Mouse (Mus musculus) MEL (cell line): ENCODE data around the gene Cbx4. TPM values are rescaled to one million over a fixed set of nuclear protein-coding genes. Genes with fewer than 3 reads are reported as not detected.

Experiments
- DNase-seq: peaks from one replicate; pipeline ENCODE4 v3.0.0; 2011; ENCODE audit warnings: low read depth, low spot score
- H3K27ac ChIP-seq: 2 replicates; pipeline ENCODE4 v1.5.1; 2012; ENCODE audit warnings: low read depth, mild to moderate bottlenecking, control low read depth, low read length, moderate library complexity; ENCODE audit not compliant: control insufficient read depth
- H3K27me3 ChIP-seq, 2 experiments: fragments of 150-350 bp in 1 of 2; sonication (generic) in 1 of 2; 2 replicates each; pipeline ENCODE4 v1.6.1; 2012; ENCODE audit warnings: low read length in 2 of 2, mild to moderate bottlenecking in 2 of 2, improper control_type of control experiment in 1 of 2, moderate library complexity in 1 of 2; ENCODE audit not compliant: insufficient read depth in 2 of 2, control insufficient read depth in 1 of 2
- H3K36me3 ChIP-seq, 2 experiments: 2 replicates each; pipeline ENCODE4 v1.6.1; 2012 to 2014; ENCODE audit warnings: low read length in 2 of 2, improper control_type of control experiment in 1 of 2, inconsistent platforms in 1 of 2, mild to moderate bottlenecking in 1 of 2; ENCODE audit not compliant: insufficient read depth in 2 of 2, control insufficient read depth in 1 of 2
- H3K4me1 ChIP-seq, 2 experiments: fragments of 150-350 bp in 1 of 2; sonication (generic) in 1 of 2; 2 replicates each; pipeline ENCODE4 v1.6.1; 2012; ENCODE audit warnings: low read length in 2 of 2, improper control_type of control experiment in 1 of 2, mild to moderate bottlenecking in 1 of 2; ENCODE audit not compliant: insufficient read depth in 2 of 2, control insufficient read depth in 1 of 2
- H3K4me3 ChIP-seq, 2 experiments: fragments of 150-350 bp in 1 of 2; sonication (generic) in 1 of 2; 2 replicates each; pipeline ENCODE4 v1.5.1; 2012; ENCODE audit warnings: low read depth in 2 of 2, low read length in 2 of 2, mild to moderate bottlenecking in 2 of 2, moderate library complexity in 2 of 2, control low read depth in 1 of 2, improper control_type of control experiment in 1 of 2; ENCODE audit not compliant: control insufficient read depth in 1 of 2, insufficient read depth in 1 of 2
- H3K79me2 ChIP-seq: 2 replicates; pipeline ENCODE4 v1.6.1; 2012; ENCODE audit warnings: mild to moderate bottlenecking, low read length, moderate library complexity; ENCODE audit not compliant: control insufficient read depth, poor library complexity, insufficient read depth
- H3K9ac ChIP-seq: 2 replicates; pipeline ENCODE4 v1.6.1; 2012; ENCODE audit warnings: low read depth, mild to moderate bottlenecking, control low read depth, low read length, moderate library complexity; ENCODE audit not compliant: control insufficient read depth, poor library complexity, severe bottlenecking
- H3K9me3 ChIP-seq: fragments of 150-350 bp; sonication (generic); replicated peaks from 2 replicates; pipeline ENCODE4 v1.6.1; 2012; ENCODE audit warnings: mild to moderate bottlenecking, low read length, improper control_type of control experiment, moderate library complexity; ENCODE audit not compliant: insufficient read depth
- BHLHE40 ChIP-seq: IDR thresholded peaks from 2 replicates; pipeline ENCODE4 v1.6.1; 2012; ENCODE audit warnings: low read depth, mild to moderate bottlenecking, inconsistent platforms, low read length, improper control_type of control experiment, borderline replicate concordance
- CHD1 ChIP-seq: IDR thresholded peaks from 2 replicates; pipeline ENCODE4 v1.6.1; 2012; ENCODE audit warnings: low read depth, mild to moderate bottlenecking, inconsistent platforms, low read length, improper control_type of control experiment
- CHD2 ChIP-seq: IDR thresholded peaks from 2 replicates; pipeline ENCODE4 v1.6.1; 2011; ENCODE audit warnings: low read length, improper control_type of control experiment
- ETS1 ChIP-seq: IDR thresholded peaks from 2 replicates; pipeline ENCODE4 v1.6.1; 2012; ENCODE audit warnings: low read depth, mild to moderate bottlenecking, inconsistent platforms, low read length, improper control_type of control experiment, moderate library complexity
- GABPA ChIP-seq: IDR thresholded peaks from 2 replicates; pipeline ENCODE4 v1.6.1; 2012; ENCODE audit warnings: low read depth, mild to moderate bottlenecking, inconsistent platforms, low read length, improper control_type of control experiment, moderate library complexity
- JUND ChIP-seq: IDR thresholded peaks from 2 replicates; pipeline ENCODE4 v1.6.1; 2011; ENCODE audit warnings: low read depth, mild to moderate bottlenecking, improper control_type of control experiment, low read length
- MAFK ChIP-seq: IDR thresholded peaks from 2 replicates; pipeline ENCODE4 v1.6.1; 2011; ENCODE audit warnings: low read depth, mild to moderate bottlenecking, low read length, improper control_type of control experiment, borderline replicate concordance
- MYB ChIP-seq: IDR thresholded peaks from 2 replicates; pipeline ENCODE4 v1.6.1; 2011; ENCODE audit warnings: mild to moderate bottlenecking, low read depth, low read length, improper control_type of control experiment
- MYC ChIP-seq: IDR thresholded peaks from 2 replicates; pipeline ENCODE4 v1.6.1; 2011; ENCODE audit warnings: low read depth, mild to moderate bottlenecking, low read length, improper control_type of control experiment, moderate library complexity
- NELFE ChIP-seq: IDR thresholded peaks from 2 replicates; pipeline ENCODE4 v1.6.1; 2011; ENCODE audit warnings: low read depth, low read length, improper control_type of control experiment
- NRF1 ChIP-seq: IDR thresholded peaks from 2 replicates; pipeline ENCODE4 v1.6.1; 2014; ENCODE audit warnings: low read depth, mild to moderate bottlenecking, inconsistent platforms, low read length, improper control_type of control experiment, moderate library complexity; ENCODE audit not compliant: poor library complexity, insufficient read depth, severe bottlenecking
- POLR2AphosphoS2 ChIP-seq: IDR thresholded peaks from 2 replicates; pipeline ENCODE4 v1.6.1; 2011; ENCODE audit warnings: low read length, improper control_type of control experiment
- SMC3 ChIP-seq: IDR thresholded peaks from 2 replicates; pipeline ENCODE4 v1.6.1; 2011; ENCODE audit warnings: low read depth, low read length, improper control_type of control experiment
- UBTF ChIP-seq: IDR thresholded peaks from 2 replicates; pipeline ENCODE4 v1.6.1; 2012; ENCODE audit warnings: low read depth, mild to moderate bottlenecking, inconsistent platforms, low read length, improper control_type of control experiment, moderate library complexity, borderline replicate concordance; ENCODE audit not compliant: insufficient read depth
- ZC3H11A ChIP-seq: IDR thresholded peaks from 2 replicates; pipeline ENCODE4 v1.6.1; 2012; ENCODE audit warnings: low read depth, mild to moderate bottlenecking, inconsistent platforms, low read length, improper control_type of control experiment
- ZNF384 ChIP-seq: IDR thresholded peaks from 2 replicates; pipeline ENCODE4 v1.6.1; 2012; ENCODE audit warnings: low read depth, mild to moderate bottlenecking, inconsistent platforms, low read length, improper control_type of control experiment
- polyA plus RNA-seq, 2 experiments: library from polyadenylated mRNA; stranded (reverse) in 1 of 2; unstranded in 1 of 2; fragments of >175 nt in 1 of 2; fragments of >200 nt in 1 of 2; gene quantifications; 2 replicates each; pipeline versions ENCODE4 v1.2.1 to v1.2.4; 2012; ENCODE audit warnings: low replicate concordance in 2 of 2, low read depth in 1 of 2; ENCODE audit not compliant: insufficient read length in 2 of 2, insufficient read depth in 1 of 2, missing spikeins in 1 of 2
- total RNA-seq: library from RNA; depleted of rRNA; stranded (reverse); fragments of 300-350 nt; gene quantifications from 2 replicates; pipeline ENCODE4 v1.2.3, GENCODE M21; 2012

The Cbx4 gene
- total and polyA plus RNA-seq, 3 experiments: 8.0 to 22.6 TPM; not detected in 1

GRCm38 (mm10) chr11:119048133-119048510 lies 37.9 kb downstream of the Cbx4 start:
- Histone ChIP-seq H3K27ac (no peak overlapping the region), H3K4me3 (no peak overlapping the region)
- TF ChIP-seq UBTF (no peak), MYB (no peak), POLR2AphosphoS2 (no peak), CHD1 (no peak), CHD2 (no peak), GABPA (no peak), BHLHE40 (no peak), NELFE (no peak), MAFK (no peak), ETS1 (no peak), NRF1 (no peak), SMC3 (no peak), JUND (no peak), ZC3H11A (no peak), MYC (no peak)

GRCm38 (mm10) chr11:119047261-119048132 lies 38.5 kb downstream of the Cbx4 start:
- no peak for TF ChIP-seq ZNF384
- H3K4me3 ChIP-seq: no peak overlapping the region
- H3K4me1 ChIP-seq: 0 out of 4 replicates have a peak, but pooled peaks cover 0 to 2% of the 10 kb centered on the region in 2 experiments
- H3K79me2 ChIP-seq: no peaks in the 10 kb centered on the region
- H3K36me3 ChIP-seq: peaks cover 0 to 2% of the 10 kb centered on the region in 2 experiments; a peak in 1 of 4 replicates
- no peak overlapping the region for H3K9ac ChIP-seq
- H3K9me3 ChIP-seq: no peaks in the 10 kb centered on the region
- H3K27ac ChIP-seq: no peak overlapping the region
- peaks cover 0 to 4% of the 10 kb centered on the region in 2 experiments for H3K27me3 ChIP-seq
- no peak for DNase-seq

More at GRCm38 (mm10) chr11:119048133-119048510, 37.9 kb downstream of the Cbx4 start:
- Histone ChIP-seq H3K9ac (no peak overlapping the region), H3K79me2 (no peaks in the 10 kb centered on the region), H3K9me3 (no peaks in the 10 kb centered on the region), H3K4me1 (0 out of 4 replicates have a peak, but pooled peaks cover 0 to 7% of the 10 kb centered on the region in 2 experiments), H3K27me3 (peaks cover 0 to 4% of the 10 kb centered on the region in 2 experiments), H3K36me3 (peaks cover 0 to 2% of the 10 kb centered on the region in 2 experiments; a peak in 1 of 4 replicates)
- DNase-seq: no peak
